Mouse (Mus musculus) liver, embryonic 13.5 days (tissue): ENCODE data around the gene Plekhh2. TPM values are rescaled to one million over a fixed set of nuclear protein-coding genes. Genes with fewer than 3 reads are reported as not detected.

Source experiments
- ATAC-seq: fragments of 200-750 bp; cut with Nextera tagmentation; 2 replicates; pipeline ENCODE4 v1.8.0; 2017; ENCODE audit warnings: low read depth, mild to moderate bottlenecking, moderate number of reproducible peaks, moderate library complexity
- DNase-seq: peaks from one replicate; pipeline ENCODE4 v3.0.0; 2022
- H3K27ac ChIP-seq: fragments of 300-500 bp; sonication (generic); 2 replicates; pipeline ENCODE4 v1.5.1; 2015; ENCODE audit warnings: moderate library complexity, mild to moderate bottlenecking, inconsistent platforms
- H3K27me3 ChIP-seq: fragments of 300-500 bp; sonication (generic); 2 replicates; pipeline ENCODE4 v1.6.1; 2015; ENCODE audit warnings: mild to moderate bottlenecking, inconsistent platforms
- H3K36me3 ChIP-seq: fragments of 300-500 bp; sonication (generic); 2 replicates; pipeline ENCODE4 v1.6.1; 2015; ENCODE audit warnings: mild to moderate bottlenecking, inconsistent platforms
- H3K4me1 ChIP-seq: fragments of 300-500 bp; sonication (generic); replicated peaks from 2 replicates; pipeline ENCODE4 v1.6.1; 2015; ENCODE audit warnings: inconsistent platforms
- H3K4me2 ChIP-seq: fragments of 300-500 bp; sonication (generic); 2 replicates; pipeline ENCODE4 v1.6.1; 2015; ENCODE audit warnings: inconsistent platforms, mild to moderate bottlenecking, moderate library complexity
- H3K4me3 ChIP-seq: fragments of 300-500 bp; sonication (generic); replicated peaks from 2 replicates; pipeline ENCODE4 v1.5.1; 2015; ENCODE audit warnings: mild to moderate bottlenecking, inconsistent platforms
- H3K9ac ChIP-seq: fragments of 300-500 bp; sonication (generic); 2 replicates; pipeline ENCODE4 v1.6.1; 2015; ENCODE audit warnings: mild to moderate bottlenecking, inconsistent platforms
- H3K9me3 ChIP-seq: fragments of 300-500 bp; sonication (generic); replicated peaks from 2 replicates; pipeline ENCODE4 v1.6.1; 2016; ENCODE audit warnings: inconsistent platforms
- WGBS: fragments of 180-500 bp; shearing (Covaris S2); methylation state at CpG from one replicate; pipeline ENCODE4 v1.1.7; 2015; ENCODE audit not compliant: insufficient replicate concordance; 5-methylcytosine and 5-hydroxymethylcytosine counted together
- polyA plus RNA-seq: library from polyadenylated mRNA; unstranded; fragments of >200 nt; fragmentation: Nextera tagmentation; extraction: Ambion mirVana; gene quantifications from 2 replicates; pipeline ENCODE4 v1.2.1, GENCODE M21; 2015

Plekhh2 gene
- polyA plus RNA-seq, 1 experiment from 2014 or later: 0.39 TPM

DNA sequence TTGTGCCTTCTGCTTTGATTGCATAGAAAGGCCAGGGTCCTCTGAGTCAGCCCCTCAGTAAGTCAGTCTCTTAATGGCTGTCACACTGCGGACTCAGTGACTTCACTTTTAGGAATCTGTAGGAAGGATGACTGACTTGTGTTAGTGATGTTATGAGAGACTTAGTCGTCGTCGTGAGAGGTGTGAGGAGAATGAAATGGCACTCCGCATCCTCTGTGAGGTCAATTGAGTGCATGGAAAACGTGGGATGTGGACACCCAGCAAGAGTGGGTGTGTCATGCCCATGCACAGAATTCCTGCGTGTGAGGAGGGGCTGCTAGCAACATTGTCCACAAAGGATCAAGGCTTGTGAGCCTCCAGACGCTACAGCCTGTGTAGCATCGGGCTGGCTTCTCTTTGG is 116.9 kb downstream of the Plekhh2 start:
- 69% methylated on average over 9 of the region's 9 CpGs for WGBS
- ATAC-seq: no peak
- Histone ChIP-seq H3K9ac (no peak overlapping the region), H3K27me3 (no peaks in the 10 kb centered on the region), H3K4me2 (no peak overlapping the region), H3K36me3 (no peaks in the 10 kb centered on the region), H3K4me1 (peaks cover 9% of the 10 kb centered on the region; the same call in 1 of the 2 replicates), H3K9me3 (no peaks in the 10 kb centered on the region), H3K27ac (no peak overlapping the region), H3K4me3 (no peak overlapping the region)
- no peak for DNase-seq

DNA sequence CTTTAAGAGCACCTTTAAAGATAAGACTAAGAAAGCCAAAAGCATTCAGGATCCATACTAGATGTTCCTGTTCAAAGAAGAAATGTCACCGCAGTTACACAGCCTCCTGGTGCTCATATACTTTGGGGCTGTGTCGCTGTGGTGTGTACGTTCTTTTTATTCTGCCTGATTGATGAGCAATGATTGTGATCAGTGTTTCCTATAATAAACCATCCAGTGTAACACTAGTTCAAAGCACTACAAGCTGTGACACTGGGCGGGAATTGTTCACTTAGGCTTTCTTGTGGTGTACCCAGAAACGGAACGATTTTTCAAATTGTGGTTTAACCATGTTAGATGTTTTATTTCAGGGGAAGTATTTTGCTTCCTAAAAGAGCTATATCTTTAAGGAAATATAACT is 120.1 kb downstream of the Plekhh2 start:
- DNase-seq (no peak), ATAC-seq (no peak)
- H3K36me3 ChIP-seq: no peaks in the 10 kb centered on the region
- H3K4me1 ChIP-seq: peaks cover 2% of the 10 kb centered on the region; the same call in 1 of the 2 replicates
- no peaks in the 10 kb centered on the region for H3K27me3 ChIP-seq
- H3K4me2 ChIP-seq: no peak overlapping the region
- no peak overlapping the region for H3K27ac ChIP-seq
- no peak overlapping the region for H3K9ac ChIP-seq
- no peak overlapping the region for H3K4me3 ChIP-seq
- WGBS: 72% methylated on average over 6 of the region's 6 CpGs
- no peaks in the 10 kb centered on the region for H3K9me3 ChIP-seq

DNA sequence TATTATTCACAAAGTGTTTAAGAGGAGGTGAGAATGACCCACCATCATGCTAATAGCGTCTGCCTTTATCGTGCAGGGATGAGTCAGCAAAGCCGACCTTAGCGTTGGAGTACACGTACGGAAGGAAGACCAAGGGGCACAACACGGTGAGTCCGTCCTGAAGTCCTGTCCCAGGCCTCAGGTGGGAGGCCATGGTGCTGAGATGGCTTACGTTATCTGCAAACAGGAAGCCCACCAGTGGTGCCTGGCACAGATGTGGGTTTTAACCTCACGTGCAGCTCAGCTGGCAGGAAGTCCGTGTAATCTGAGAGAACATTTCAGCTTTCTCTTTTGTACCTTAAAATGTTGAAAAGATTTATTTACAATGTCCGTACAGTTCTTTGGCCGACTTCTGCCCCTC is 121.7 kb downstream of the Plekhh2 start:
- H3K27ac ChIP-seq: no peak overlapping the region
- H3K4me1 ChIP-seq: no peaks in the 10 kb centered on the region
- DNase-seq: no peak
- H3K27me3 ChIP-seq: no peaks in the 10 kb centered on the region
- no peaks in the 10 kb centered on the region for H3K9me3 ChIP-seq
- ATAC-seq: no peak
- H3K4me3 ChIP-seq: no peak overlapping the region
- WGBS: 35% methylated on average over 13 of the region's 13 CpGs
- H3K9ac ChIP-seq: no peak overlapping the region
- H3K4me2 ChIP-seq: no peak overlapping the region; the same call in 1 of the 2 replicates
- H3K36me3 ChIP-seq: no peaks in the 10 kb centered on the region

DNA sequence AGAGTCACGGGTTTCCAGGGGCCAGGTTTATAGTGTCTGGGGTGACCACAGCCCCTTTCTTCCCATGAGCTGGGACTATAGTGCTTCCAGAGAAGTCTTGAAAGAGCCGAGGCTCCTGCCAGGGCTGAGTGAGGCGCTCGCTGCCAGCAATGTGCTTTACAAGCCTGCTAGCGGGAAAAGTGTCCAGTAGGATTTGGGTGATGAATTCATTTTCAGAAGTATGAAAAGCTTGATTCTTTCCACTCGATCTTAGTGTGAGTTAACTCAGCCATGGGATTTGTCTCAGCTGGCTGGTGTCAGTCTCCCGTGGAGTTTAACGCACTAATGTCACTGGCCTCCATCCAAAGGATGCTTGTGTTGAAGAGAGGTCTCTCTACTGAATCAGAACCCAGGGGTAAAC is 124.6 kb downstream of the Plekhh2 start:
- no peaks in the 10 kb centered on the region for H3K4me1 ChIP-seq

DNA sequence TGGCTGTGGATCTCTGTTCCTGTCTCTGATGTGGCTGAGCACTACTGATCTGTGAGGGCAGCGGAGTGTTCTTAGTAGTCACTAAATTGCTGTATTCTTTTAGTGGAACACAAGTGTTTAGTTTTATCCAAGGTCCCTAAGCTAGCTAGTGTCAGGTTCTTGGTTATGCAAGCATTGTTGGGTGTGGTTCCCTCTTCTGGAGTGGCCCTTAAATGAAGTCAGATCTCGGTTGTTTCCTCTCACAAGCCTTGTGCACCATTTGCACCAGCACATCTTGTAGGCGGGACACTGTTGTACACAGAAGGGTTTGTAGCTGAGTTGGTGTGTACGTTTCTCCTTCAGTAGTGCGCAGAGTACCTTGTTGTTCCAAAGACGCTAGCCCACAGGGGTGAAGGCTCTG is 126.3 kb downstream of the Plekhh2 start:
- H3K36me3 ChIP-seq: no peaks in the 10 kb centered on the region
- no peaks in the 10 kb centered on the region for H3K27me3 ChIP-seq
- H3K9me3 ChIP-seq: no peaks in the 10 kb centered on the region
- DNase-seq (no peak), ATAC-seq (no peak)
- H3K4me1 ChIP-seq: no peaks in the 10 kb centered on the region
- H3K4me2 ChIP-seq: no peak overlapping the region
- H3K9ac ChIP-seq: no peak overlapping the region
- H3K27ac ChIP-seq: no peak overlapping the region
- 71% methylated on average over 6 of the region's 6 CpGs for WGBS
- H3K4me3 ChIP-seq: no peak overlapping the region

More for the DNA sequence above, 124.6 kb downstream of the Plekhh2 start:
- Histone ChIP-seq H3K9me3 (no peaks in the 10 kb centered on the region), H3K9ac (no peak overlapping the region), H3K36me3 (no peaks in the 10 kb centered on the region), H3K27me3 (no peaks in the 10 kb centered on the region), H3K4me2 (no peak overlapping the region), H3K27ac (no peak overlapping the region), H3K4me3 (no peak overlapping the region)
- WGBS: 68% methylated on average over 8 of the region's 8 CpGs
- DNase-seq (no peak), ATAC-seq (no peak)

DNA sequence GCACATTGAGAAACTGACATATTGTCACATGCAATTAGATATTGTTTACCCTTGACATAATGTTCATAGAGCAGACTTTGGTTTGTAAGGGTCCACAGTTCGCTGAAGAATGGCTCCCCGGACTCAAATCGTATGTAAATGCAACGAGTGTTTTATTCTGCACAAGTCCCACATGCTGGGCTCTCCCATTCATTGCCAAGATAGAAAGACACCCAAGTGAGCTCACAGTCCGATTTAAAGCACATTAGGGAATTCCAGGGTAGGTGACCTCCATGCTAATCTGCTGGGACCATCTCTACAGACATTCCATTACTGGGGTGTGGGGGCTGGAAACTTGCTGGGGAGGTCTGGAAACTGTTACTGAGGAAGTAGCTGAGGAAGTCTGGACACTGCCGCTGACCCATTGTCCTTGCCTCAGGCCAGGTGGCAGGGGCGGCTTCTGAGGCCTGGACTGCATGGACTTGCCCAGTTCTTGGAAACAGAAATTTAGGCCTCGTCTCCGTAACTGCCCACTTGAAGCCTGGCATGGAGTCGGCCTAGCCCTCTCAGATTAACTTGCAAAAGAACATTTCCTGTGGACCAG is 128.2 kb downstream of the Plekhh2 start:
- ATAC-seq (no peak), DNase-seq (no peak)
- no peak overlapping the region for H3K27ac ChIP-seq
- no peak overlapping the region for H3K9ac ChIP-seq
- no peaks in the 10 kb centered on the region for H3K27me3 ChIP-seq
- H3K9me3 ChIP-seq: no peaks in the 10 kb centered on the region
- H3K4me1 ChIP-seq: no peaks in the 10 kb centered on the region
- no peak overlapping the region for H3K4me3 ChIP-seq
- WGBS: 65% methylated on average over 10 of the region's 10 CpGs
- no peaks in the 10 kb centered on the region for H3K36me3 ChIP-seq
- no peak overlapping the region for H3K4me2 ChIP-seq

DNA sequence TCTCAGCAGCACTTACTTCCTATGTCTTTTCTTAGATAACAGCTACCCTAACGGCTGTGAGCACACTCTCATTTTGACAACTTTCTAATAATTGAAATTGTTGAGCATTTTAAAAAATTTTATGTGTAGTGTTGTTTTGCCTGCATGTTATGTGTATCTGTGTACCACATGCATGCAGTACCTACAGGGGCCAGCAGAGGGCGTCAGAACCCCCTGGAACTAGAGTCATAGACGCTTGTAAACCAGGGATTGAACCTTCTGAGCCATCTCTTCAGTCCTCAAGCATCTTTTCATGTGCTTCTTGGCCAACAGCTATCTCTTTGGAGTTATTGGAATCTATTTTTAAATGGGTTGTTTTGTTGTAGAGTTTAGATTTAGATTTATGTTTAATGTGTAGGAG is 130.2 kb downstream of the Plekhh2 start:
- H3K9me3 ChIP-seq: no peaks in the 10 kb centered on the region
- no peak overlapping the region for H3K9ac ChIP-seq
- no peak overlapping the region for H3K4me2 ChIP-seq
- H3K27ac ChIP-seq: no peak overlapping the region
- H3K4me1 ChIP-seq: peaks cover 6% of the 10 kb centered on the region; the same call in 1 of the 2 replicates
- 20% methylated on average over 3 of the region's 3 CpGs for WGBS
- DNase-seq (no peak), ATAC-seq (no peak)
- H3K4me3 ChIP-seq: no peak overlapping the region
- no peaks in the 10 kb centered on the region for H3K36me3 ChIP-seq
- no peaks in the 10 kb centered on the region for H3K27me3 ChIP-seq

DNA sequence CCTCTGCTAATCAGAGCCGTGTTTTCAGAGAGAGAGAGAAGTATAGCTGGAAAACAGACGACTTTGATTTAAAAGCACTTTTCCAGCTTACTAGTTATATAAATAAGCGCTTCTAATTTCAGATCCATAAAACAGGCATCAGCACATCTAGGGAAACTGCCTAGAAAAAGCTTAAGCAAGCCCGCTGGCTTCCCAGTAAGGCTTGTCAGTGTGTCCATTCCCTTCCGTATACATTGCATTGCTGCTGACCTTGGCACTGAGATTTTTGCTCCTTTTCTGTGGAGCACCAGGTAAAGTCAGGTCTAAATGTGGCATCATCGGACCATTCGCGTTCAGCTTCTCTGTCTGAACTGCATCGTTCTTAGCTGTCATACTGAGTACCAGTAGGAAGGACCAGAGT is 130.6 kb downstream of the Plekhh2 start:
- Histone ChIP-seq H3K9ac (no peak overlapping the region), H3K27ac (no peak overlapping the region), H3K4me2 (no peak overlapping the region), H3K4me1 (peaks cover 9% of the 10 kb centered on the region; the same call in 1 of the 2 replicates), H3K9me3 (no peaks in the 10 kb centered on the region), H3K4me3 (no peak overlapping the region), H3K27me3 (no peaks in the 10 kb centered on the region), H3K36me3 (no peaks in the 10 kb centered on the region)
- DNase-seq (no peak), ATAC-seq (no peak)
- WGBS: 79% methylated on average over 9 of the region's 9 CpGs

DNA sequence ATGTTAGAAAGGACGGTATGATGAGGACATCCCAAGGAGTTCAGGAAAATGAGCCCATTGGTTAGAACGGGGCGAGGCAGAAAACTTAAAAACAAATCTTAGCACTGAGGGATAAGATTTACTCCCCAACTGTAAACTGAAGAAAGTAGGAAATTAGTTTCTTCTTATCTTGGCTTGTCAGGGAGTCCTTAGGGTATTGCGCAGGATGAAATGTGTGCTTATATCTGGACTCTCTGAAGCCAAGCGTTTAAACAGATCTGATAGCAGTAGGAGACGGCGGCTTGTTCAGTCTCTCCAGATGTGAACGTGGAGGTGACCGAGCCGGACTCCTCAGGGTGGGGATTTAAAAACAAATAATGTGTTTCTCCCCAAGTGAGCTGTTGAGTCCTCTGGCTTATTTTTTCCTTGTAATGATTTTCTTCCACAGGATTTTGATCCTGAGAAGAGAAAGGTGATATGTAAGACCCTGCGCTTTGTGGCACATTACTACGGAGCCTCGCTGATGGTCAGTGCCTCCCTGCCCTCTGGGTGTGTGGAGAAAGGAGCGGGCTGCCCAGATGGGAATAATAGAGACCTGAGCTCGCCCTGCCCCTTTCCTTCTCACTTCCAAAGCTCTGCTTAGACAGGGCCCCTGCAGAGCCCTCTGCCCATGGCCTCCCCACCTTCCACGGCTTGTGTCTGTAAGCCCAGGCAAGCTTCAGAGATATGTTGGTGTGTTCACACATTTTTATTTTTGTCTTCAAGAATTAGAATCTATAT is 132.8 kb downstream of the Plekhh2 start:
- Histone ChIP-seq H3K27ac (no peak overlapping the region), H3K4me3 (no peak overlapping the region), H3K4me1 (peaks cover 9% of the 10 kb centered on the region; the same call in 1 of the 2 replicates), H3K4me2 (no peak overlapping the region), H3K9ac (no peak overlapping the region), H3K36me3 (no peaks in the 10 kb centered on the region), H3K9me3 (no peaks in the 10 kb centered on the region), H3K27me3 (no peaks in the 10 kb centered on the region)
- 43% methylated on average over 16 of the region's 16 CpGs for WGBS
- DNase-seq (no peak), ATAC-seq (no peak)

DNA sequence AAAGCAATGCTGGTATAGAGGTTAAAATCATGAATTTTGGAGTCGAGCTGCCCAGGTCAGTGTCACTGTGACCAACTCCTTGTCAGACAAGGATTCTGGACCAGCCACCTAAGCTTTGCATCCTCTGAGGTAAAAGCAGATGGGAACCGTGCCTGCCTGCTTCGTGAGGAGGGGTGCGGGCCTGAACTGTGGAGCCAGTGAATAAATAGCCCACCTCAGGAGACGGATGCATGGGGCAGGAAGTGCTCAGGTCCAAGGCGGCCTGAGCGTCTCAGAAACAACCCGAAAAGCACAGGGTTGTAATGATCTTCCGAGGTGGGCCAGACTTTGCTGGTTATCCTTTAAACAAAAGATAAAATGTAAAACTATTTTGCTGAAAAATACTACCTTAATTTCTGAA is 133.4 kb downstream of the Plekhh2 start:
- no peak overlapping the region for H3K4me3 ChIP-seq
- 42% methylated on average over 9 of the region's 9 CpGs for WGBS
- ATAC-seq (no peak), DNase-seq (no peak)
- peaks cover 9% of the 10 kb centered on the region; the same call in 1 of the 2 replicates for H3K4me1 ChIP-seq
- no peak overlapping the region for H3K4me2 ChIP-seq
- H3K9me3 ChIP-seq: no peaks in the 10 kb centered on the region
- H3K27ac ChIP-seq: no peak overlapping the region
- H3K27me3 ChIP-seq: no peaks in the 10 kb centered on the region
- H3K36me3 ChIP-seq: no peaks in the 10 kb centered on the region
- H3K9ac ChIP-seq: no peak overlapping the region

DNA sequence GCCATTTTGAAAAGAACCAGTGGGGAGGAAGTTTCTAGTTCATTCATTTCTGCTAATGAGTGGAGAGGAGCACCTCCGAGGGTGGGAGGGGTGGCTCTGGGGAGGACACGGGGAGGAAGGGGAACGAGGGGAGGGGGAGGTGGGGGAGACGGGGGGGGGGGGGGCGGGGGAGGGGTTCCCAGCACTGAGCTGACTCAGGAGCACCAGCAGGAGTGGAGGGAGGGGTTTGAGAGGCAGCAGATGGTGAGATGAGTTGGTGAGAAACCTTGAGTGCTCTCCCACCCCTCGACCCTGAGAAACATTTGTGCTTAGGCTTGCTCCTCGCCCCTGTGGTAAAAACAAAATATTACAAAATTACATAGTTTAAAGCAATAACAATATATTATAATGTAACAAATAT is 134.2 kb downstream of the Plekhh2 start:
- Histone ChIP-seq H3K27ac (no peak overlapping the region), H3K9me3 (no peaks in the 10 kb centered on the region), H3K4me1 (peaks cover 9% of the 10 kb centered on the region; the same call in 1 of the 2 replicates), H3K4me2 (no peak overlapping the region), H3K27me3 (no peaks in the 10 kb centered on the region), H3K4me3 (no peak overlapping the region), H3K9ac (no peak overlapping the region), H3K36me3 (no peaks in the 10 kb centered on the region)
- DNase-seq (no peak), ATAC-seq (no peak)
- WGBS: 13% methylated on average over 3 of the region's 7 CpGs

DNA sequence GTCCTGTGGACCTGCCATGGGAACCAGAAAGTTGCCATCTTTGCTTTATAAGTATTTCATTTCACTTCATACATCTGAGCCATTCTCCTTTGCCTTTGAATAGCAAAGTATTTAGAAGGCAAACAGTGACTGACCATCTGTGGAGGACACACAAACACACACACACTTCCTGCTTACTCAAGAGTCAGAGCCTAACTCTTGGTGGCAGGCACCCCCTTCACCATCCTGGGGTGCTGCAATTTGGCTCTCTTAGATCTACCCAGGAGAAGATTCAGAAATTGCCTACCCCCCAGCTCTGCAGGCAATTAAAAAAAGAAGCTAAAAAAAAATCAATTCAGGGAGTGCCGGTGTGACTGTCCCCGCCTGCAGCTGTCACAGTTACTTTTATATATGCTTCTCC is 134.8 kb downstream of the Plekhh2 start:
- Histone ChIP-seq H3K4me3 (no peak overlapping the region), H3K4me2 (no peak overlapping the region), H3K9me3 (no peaks in the 10 kb centered on the region), H3K27me3 (no peaks in the 10 kb centered on the region), H3K36me3 (no peaks in the 10 kb centered on the region), H3K9ac (no peak overlapping the region), H3K4me1 (peaks cover 9% of the 10 kb centered on the region; the same call in 1 of the 2 replicates), H3K27ac (no peak overlapping the region)
- no peak for ATAC-seq
- DNase-seq: no peak
- 57% methylated on average over 2 of the region's 2 CpGs for WGBS
